Mouse (Mus musculus): Measurements from ENCODE around the gene Gys1. TPM values are rescaled to one million over a fixed set of nuclear protein-coding genes. Genes with fewer than 3 reads are reported as not detected.

Gys1 gene
- polyA plus RNA-seq, 1 experiment from 2014 or later: 8.6 TPM

DNA sequence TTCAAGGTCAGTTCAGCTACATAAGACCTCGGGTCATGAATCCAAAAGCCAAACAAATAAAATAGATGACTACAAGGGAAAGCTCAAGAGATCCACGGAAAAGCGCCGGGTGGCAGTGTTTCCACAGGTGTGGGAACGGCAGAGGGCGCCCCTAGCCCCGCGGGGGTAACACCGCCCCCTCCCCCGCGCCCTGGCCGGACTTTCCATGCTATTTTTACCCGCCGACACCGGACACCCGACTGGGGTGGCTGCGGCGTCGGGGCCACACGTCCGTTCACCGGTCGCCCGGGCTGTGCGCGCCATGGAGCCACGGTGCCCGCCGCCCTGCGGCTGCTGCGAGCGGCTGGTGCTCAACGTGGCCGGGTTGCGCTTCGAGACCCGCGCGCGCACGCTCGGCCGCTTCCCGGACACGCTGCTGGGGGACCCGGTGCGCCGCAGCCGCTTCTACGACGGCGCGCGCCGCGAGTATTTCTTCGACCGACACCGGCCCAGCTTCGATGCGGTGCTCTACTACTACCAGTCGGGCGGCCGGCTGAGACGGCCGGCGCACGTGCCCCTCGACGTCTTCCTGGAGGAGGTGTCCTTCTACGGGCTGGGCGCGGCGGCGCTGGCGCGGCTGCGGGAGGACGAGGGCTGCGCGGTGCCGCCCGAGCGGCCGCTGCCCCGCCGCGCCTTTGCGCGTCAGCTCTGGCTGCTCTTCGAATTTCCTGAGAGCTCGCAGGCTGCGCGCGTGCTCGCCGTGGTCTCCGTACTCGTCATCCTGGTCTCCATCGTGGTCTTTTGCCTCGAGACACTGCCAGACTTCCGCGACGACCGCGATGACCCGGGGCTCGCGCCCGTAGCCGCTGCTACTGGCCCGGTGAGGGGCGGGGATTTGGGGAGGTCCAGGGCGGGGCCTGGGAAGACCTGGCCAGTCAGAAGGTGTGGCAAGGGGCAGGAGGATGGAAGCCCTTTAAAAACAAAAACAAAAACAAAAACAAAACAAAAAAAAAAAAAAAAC, 28.2 kb upstream of the Gys1 start:
- Histone ChIP-seq H3K9ac (no peak overlapping the region), H3K4me1 (peaks cover 8% of the 10 kb centered on the region; the same call in 1 of the 2 replicates), H3K36me3 (no peaks in the 10 kb centered on the region), H3K27me3 (replicated peaks) (peaks cover 84% of the 10 kb centered on the region), H3K4me3 (peak overlapping the region; percentile 41), H3K9me3 (replicated peaks) (no peaks in the 10 kb centered on the region), H3K4me2 (peak overlapping the region; percentile 63), H3K27ac (no peak overlapping the region)
- ATAC-seq: no peak
- 2% methylated on average over 114 of the region's 114 CpGs for WGBS (ENCODE audit: insufficient replicate concordance)

DNA sequence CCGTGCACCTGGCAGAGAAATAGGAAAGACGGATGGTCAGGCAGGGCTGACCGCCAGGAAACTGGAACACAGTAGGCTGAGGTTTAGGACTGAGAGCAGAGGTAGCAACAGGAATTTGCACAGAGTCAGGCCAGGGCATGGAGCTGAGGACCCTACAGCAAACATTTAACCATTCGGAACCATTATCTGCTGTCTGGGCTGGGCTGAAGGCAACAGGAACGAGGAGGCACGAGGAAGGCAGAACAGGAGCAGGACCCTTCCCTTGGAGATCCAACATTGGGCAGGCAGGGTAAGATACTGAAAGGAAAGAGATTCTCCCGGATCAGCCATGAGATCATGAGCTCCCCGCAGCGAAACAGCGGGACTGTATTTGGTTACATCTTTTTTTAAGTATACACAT, 26.8 kb upstream of the Gys1 start:
- no peak overlapping the region for H3K9ac ChIP-seq
- no peak for ATAC-seq

DNA sequence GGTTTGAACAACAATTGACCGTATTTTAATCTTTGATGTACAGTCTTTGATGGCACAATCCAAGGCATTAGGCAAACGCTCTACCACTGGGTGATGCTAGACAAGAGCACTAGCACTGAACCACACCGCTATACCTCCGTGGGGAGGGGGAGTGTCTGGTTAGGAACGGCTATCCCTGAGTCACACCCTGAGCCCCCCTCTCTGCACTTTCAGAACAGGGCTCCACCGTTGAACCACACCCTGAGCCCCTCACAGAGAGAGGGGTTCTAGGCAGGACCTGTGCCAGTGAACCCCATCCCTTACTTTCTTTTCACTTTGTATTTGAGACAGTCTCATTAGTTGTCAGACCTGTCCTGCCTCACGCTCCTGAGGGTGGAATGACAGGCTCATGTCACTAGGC, 26.3 kb upstream of the Gys1 start:
- no peak for ATAC-seq
- H3K4me1 ChIP-seq: peaks cover 11% of the 10 kb centered on the region
- no peaks in the 10 kb centered on the region for H3K36me3 ChIP-seq
- no peak overlapping the region for H3K9ac ChIP-seq
- WGBS (ENCODE audit: insufficient replicate concordance): 59% methylated on average over 7 of the region's 7 CpGs
- H3K4me3 ChIP-seq: no peak overlapping the region
- H3K9me3 ChIP-seq (replicated peaks): no peaks in the 10 kb centered on the region
- peaks cover 88% of the 10 kb centered on the region for H3K27me3 ChIP-seq (replicated peaks)
- H3K4me2 ChIP-seq: no peak overlapping the region
- H3K27ac ChIP-seq: no peak overlapping the region

More for the DNA sequence above, 26.8 kb upstream of the Gys1 start:
- peaks cover 88% of the 10 kb centered on the region for H3K27me3 ChIP-seq (replicated peaks)
- H3K4me2 ChIP-seq: no peak overlapping the region
- H3K27ac ChIP-seq: no peak overlapping the region
- H3K9me3 ChIP-seq (replicated peaks): no peaks in the 10 kb centered on the region
- WGBS (ENCODE audit: insufficient replicate concordance): 66% methylated on average over 10 of the region's 10 CpGs
- peaks cover 8% of the 10 kb centered on the region; the same call in 1 of the 2 replicates for H3K4me1 ChIP-seq
- no peaks in the 10 kb centered on the region for H3K36me3 ChIP-seq
- H3K4me3 ChIP-seq: no peak overlapping the region

DNA sequence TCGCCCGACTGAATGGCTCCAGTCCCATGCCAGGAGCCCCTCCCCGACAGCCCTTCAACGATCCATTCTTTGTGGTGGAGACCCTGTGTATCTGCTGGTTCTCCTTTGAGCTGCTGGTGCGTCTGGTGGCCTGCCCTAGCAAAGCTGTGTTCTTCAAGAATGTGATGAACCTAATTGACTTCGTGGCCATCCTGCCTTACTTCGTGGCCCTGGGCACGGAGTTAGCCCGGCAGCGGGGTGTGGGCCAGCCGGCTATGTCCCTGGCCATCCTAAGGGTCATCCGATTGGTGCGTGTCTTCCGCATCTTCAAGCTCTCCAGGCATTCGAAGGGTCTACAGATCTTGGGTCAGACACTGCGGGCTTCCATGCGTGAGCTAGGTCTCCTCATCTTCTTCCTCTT, 25.7 kb upstream of the Gys1 start:
- Histone ChIP-seq H3K36me3 (no peaks in the 10 kb centered on the region), H3K27me3 (replicated peaks) (peaks cover 93% of the 10 kb centered on the region), H3K4me1 (peaks cover 17% of the 10 kb centered on the region), H3K9me3 (replicated peaks) (no peaks in the 10 kb centered on the region), H3K27ac (no peak overlapping the region), H3K4me3 (no peak overlapping the region), H3K9ac (no peak overlapping the region), H3K4me2 (no peak overlapping the region)
- WGBS (ENCODE audit: insufficient replicate concordance): 74% methylated on average over 17 of the region's 17 CpGs
- no peak for ATAC-seq

DNA sequence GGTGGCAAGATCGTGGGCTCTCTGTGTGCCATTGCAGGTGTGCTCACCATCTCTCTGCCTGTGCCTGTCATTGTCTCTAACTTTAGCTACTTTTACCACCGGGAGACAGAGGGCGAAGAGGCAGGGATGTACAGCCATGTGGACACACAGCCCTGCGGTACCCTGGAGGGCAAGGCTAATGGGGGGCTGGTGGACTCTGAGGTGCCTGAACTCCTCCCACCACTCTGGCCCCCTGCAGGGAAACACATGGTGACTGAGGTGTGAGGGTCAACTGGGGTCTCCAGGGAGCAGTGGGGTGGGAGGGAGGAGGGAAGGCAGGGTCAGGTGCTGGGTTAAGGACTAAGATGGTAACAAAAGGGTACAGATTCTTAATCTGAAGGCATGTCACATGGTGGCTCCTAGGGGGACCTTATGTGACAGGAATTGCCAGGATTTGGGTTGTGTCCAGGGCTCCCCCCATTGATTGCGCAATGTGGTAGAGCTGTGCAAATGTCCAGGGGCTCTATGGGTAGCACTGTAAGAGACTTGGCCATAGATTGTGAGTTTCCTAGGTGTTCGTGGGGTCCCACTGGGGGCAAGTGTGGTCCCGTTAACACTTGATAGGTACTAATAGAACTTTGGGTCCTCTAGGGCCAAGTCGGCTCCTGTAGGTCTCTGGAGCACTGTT, 25.0 kb upstream of the Gys1 start:
- ATAC-seq: no peak
- H3K9ac ChIP-seq: no peak overlapping the region
- no peaks in the 10 kb centered on the region for H3K9me3 ChIP-seq (replicated peaks)
- no peak overlapping the region for H3K4me3 ChIP-seq
- H3K27ac ChIP-seq: no peak overlapping the region
- peaks cover 23% of the 10 kb centered on the region for H3K4me1 ChIP-seq
- peaks cover 100% of the 10 kb centered on the region for H3K27me3 ChIP-seq (replicated peaks)
- H3K4me2 ChIP-seq: no peak overlapping the region
- WGBS (ENCODE audit: insufficient replicate concordance): 67% methylated on average over 8 of the region's 8 CpGs
- H3K36me3 ChIP-seq: no peaks in the 10 kb centered on the region

DNA sequence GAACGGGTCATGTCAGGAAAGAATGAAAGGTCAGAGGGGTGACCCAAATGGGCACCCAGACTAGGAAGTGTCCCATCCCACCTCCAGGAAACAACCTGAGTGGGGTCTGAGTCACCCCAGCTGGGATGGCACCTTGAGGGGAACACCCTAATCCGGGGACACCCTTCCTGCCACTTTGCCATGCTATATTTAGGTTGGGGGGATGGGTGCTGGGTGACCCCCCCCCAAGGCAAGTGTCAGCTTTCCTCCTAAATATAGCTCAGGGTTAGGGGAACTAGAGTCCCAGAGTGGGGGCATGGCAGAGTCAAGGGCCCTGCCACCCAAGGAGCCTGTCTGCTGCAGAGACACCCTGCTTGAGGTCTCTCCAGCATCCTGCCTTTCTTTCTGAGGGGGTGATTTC, 22.2 kb upstream of the Gys1 start:
- no peak for ATAC-seq
- 66% methylated on average over 2 of the region's 2 CpGs for WGBS (ENCODE audit: insufficient replicate concordance)
- H3K27ac ChIP-seq: no peak overlapping the region

DNA sequence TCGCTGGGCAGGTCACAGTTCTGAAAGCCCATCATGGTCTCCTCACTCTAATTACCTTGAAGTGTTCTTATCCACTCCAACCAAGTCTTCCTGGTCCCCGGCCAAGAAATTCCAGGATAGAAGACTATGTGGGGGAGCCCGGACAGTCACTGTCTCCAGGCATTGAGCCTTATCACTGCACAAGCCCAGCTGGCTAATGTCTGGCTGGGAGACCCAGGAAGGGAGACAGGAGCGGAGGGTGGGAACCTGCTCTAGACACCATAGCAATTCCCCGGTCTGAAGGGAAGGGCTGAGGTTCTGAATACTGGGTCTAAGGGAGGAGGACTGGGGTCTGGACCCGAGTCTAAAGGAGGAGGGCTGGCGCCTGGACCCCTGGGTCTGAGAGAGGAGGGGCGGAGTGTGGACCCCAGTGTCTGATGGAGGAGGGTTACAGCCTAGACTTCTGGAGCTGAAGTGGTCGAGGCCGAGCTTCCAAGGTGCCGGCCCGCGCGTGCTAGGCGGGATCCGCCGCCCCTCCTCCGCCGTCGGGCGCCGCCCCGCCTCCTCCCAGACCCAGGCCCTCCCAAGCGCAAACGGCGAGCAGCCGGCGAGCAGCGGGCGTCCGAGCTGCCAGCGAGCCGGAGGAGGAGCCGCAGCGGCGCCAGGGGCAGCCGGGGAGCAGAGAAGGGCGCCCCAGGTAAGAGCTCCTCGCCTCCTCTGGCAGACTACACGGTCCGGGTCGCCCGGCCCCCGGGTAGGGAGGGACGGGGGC, 21.4 kb upstream of the Gys1 start, which contains the start of gene Ntf5:
TSS of gene Ntf5 (plus strand) at position 583 of the 751 bp plus-strand sequence.
- 3% methylated on average over 45 of the region's 45 CpGs for WGBS (ENCODE audit: insufficient replicate concordance)
- peaks cover 28% of the 10 kb centered on the region for H3K4me1 ChIP-seq
- peak within 1 kb of the TSS; percentile 53 for H3K9ac ChIP-seq
- no peak for ATAC-seq
- no peaks in the 10 kb centered on the region for H3K36me3 ChIP-seq
- peak within 1 kb of the TSS; percentile 75 for H3K4me2 ChIP-seq
- peaks cover 100% of the 10 kb centered on the region for H3K27me3 ChIP-seq (replicated peaks)
- H3K27ac ChIP-seq: peak within 1 kb of the TSS; percentile 58
- H3K9me3 ChIP-seq (replicated peaks): no peaks in the 10 kb centered on the region
- H3K4me3 ChIP-seq: peak within 1 kb of the TSS; percentile 55

More for the DNA sequence above, 22.2 kb upstream of the Gys1 start:
- H3K9ac ChIP-seq: no peak overlapping the region
- no peaks in the 10 kb centered on the region for H3K36me3 ChIP-seq
- H3K27me3 ChIP-seq (replicated peaks): peaks cover 100% of the 10 kb centered on the region
- H3K9me3 ChIP-seq (replicated peaks): no peaks in the 10 kb centered on the region
- no peak overlapping the region for H3K4me3 ChIP-seq
- H3K4me2 ChIP-seq: no peak overlapping the region
- H3K4me1 ChIP-seq: peaks cover 28% of the 10 kb centered on the region

DNA sequence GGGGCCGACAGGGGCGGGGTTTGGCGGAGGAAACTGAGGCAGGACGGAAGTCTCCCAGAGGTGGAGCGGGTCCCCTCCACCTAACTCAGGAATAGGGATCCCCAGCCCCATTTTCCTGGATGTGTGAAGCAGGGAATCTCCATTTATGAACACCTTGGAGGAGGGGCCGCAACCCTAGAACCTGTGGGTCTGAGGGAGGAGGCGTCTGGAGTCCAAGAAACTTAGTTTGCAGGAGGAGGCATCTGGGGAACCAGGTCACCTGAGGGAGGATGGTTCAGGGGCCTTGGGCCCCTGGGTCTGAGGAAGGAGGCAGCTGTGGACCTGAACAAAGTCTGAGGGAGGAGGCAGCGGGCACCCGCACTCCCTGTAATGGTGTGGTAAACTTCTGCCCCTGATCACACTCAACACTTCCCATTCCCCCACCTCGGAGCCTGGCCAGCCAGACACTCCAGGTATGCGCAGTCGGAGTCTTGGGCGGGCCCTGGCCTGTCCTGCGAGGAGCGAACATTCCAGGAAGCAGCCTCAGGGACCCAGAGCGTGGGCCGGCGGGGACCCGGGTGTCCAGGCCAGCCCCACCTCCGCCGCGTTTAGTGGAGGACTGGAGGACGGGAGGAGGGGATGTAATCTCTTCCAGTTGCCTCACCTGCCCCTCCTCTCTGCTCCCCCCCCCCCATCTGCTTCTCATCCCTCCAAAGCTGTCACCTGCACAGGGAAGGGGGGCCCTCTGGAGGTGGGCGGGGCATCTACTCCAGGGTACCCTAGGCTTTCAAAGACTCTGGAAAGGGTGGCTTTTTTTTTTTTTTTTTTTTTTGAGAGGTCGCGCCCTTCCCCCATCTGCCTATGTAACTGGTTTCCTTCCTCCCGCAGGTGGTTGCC, 20.5 kb upstream of the Gys1 start:
- peak overlapping the region; percentile 58 for H3K27ac ChIP-seq
- no peak for ATAC-seq
- WGBS (ENCODE audit: insufficient replicate concordance): 3% methylated on average over 27 of the region's 27 CpGs

DNA sequence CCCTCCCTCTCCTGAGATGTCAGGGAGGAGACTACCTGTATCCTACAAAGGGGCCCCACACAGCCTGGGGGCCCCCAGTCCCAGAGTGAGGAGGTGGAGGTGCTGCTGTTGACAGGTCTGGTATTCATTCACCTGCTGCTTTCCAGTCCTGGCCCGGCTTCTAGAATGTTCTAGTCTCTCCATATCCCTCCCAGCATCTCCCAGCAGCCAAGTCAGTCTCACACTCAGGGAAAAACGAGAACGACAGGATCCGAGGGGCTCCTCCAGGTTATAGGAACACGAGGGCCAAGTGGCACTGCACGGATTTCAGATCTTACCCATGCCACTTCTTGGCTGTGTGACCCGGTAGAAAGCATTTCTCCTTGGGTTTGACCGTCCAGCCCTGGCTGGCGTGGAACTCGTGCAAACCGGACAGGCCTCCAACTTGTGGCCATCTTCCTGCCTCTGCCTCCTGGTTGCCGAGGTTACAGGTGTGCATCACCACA, 19.9 kb upstream of the Gys1 start:
- Histone ChIP-seq H3K27me3 (replicated peaks) (peaks cover 100% of the 10 kb centered on the region), H3K9ac (no peak overlapping the region), H3K36me3 (no peaks in the 10 kb centered on the region), H3K9me3 (replicated peaks) (no peaks in the 10 kb centered on the region), H3K4me1 (peaks cover 28% of the 10 kb centered on the region), H3K4me3 (no peak overlapping the region), H3K27ac (no peak overlapping the region), H3K4me2 (no peak overlapping the region)
- WGBS (ENCODE audit: insufficient replicate concordance): 29% methylated on average over 12 of the region's 12 CpGs
- no peak for ATAC-seq

More for the DNA sequence above, 20.5 kb upstream of the Gys1 start:
- Histone ChIP-seq H3K9ac (peak overlapping the region; percentile 53), H3K9me3 (replicated peaks) (no peaks in the 10 kb centered on the region), H3K4me1 (peaks cover 28% of the 10 kb centered on the region), H3K4me3 (peak overlapping the region; percentile 55), H3K4me2 (peak overlapping the region; percentile 75), H3K36me3 (no peaks in the 10 kb centered on the region), H3K27me3 (replicated peaks) (peaks cover 100% of the 10 kb centered on the region)

DNA sequence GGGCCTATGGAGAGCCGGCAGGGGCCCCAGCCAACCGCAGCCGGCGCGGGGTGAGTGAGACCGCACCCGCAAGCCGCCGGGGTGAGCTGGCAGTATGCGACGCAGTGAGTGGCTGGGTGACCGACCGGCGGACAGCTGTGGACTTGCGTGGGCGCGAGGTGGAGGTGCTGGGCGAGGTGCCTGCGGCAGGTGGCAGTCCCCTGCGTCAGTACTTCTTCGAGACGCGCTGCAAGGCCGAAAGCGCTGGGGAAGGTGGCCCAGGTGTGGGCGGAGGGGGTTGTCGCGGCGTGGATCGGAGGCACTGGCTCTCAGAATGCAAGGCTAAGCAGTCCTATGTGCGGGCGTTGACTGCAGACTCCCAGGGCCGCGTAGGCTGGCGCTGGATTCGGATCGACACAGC, 19.0 kb upstream of the Gys1 start:
- whole genome bisulfite sequencing (ENCODE audit: insufficient replicate concordance): 11% methylated on average over 37 of the region's 37 CpGs
- Histone ChIP-seq H3K4me3 (peak overlapping the region; percentile 12; the same call in 1 of the 2 replicates), H3K27me3 (replicated peaks) (peaks cover 100% of the 10 kb centered on the region), H3K4me1 (peaks cover 30% of the 10 kb centered on the region), H3K4me2 (peak overlapping the region; percentile 34; the same call in 1 of the 2 replicates), H3K36me3 (peaks cover under 1% of the 10 kb centered on the region; the same call in 1 of the 2 replicates), H3K27ac (no peak overlapping the region), H3K9ac (0 out of 2 replicates have a peak overlapping the region, but pooled peaks have one; percentile 36), H3K9me3 (replicated peaks) (no peaks in the 10 kb centered on the region)
- ATAC-seq: no peak
